Mouse (Mus musculus): ENCODE data around the gene Aar2. TPM values are rescaled to one million over a fixed set of nuclear protein-coding genes. Genes with fewer than 3 reads are reported as not detected.
A peak's percentile ranks its signal among the peaks of the same experiment; 100 is the strongest.
"Not testable (repeated sequence)": the region's sequence is repeated elsewhere in the genome, so short reads cannot be mapped to it uniquely, and the experiment has no call there.

Gene Aar2
- total RNA-seq (2021), result 10 to 100 TPM; 33.3 to 34.5 TPM
- long read RNA-seq, experiment 1, transcript Aar2-201 (4 exons, 3,427 nt), result major isoform, 75 of 86 reads
- long read RNA-seq, experiment 1, partial matches to known transcripts, result 8 of 86 reads
- long read RNA-seq, experiment 1, other reads (novel, unspliced or antisense), result 2 of 86 reads
- long read RNA-seq, experiment 2, transcript Aar2-201 (4 exons, 3,427 nt), result major isoform, 39 of 46 reads
- long read RNA-seq, experiment 2, partial matches to known transcripts, result 6 of 46 reads
- long read RNA-seq, experiment 2, other reads (novel, unspliced or antisense), result 1 of 46 reads

- peak; percentile 62 to 85 for DNase-seq (ENCODE audit: low spot score in 2 of 2)
- intact Hi-C loops (cut with DNase I), result loop anchor here (10.0 kb wide), 1 partner anchor 307 kb away; the partner anchor contains the start of gene 4930518I15Rik
These were observed at the start of gene Aar2 for GRCm38 (mm10) chr2:156547123-156547891. Gene Aar2 (plus strand): TSS chr2:156547584.

- peak; percentile 72 to 73 for DNase-seq (ENCODE audit: low spot score in 2 of 2)
- intact Hi-C loops (cut with DNase I), result no loop called here
These were observed 49.5 kb upstream of the Aar2 start for GRCm38 (mm10) chr2:156497915-156498314.

- no peak for DNase-seq (ENCODE audit: low spot score in 2 of 2)
- intact Hi-C loops (cut with DNase I), result no loop called here
These were observed 46.4 kb upstream of the Aar2 start for GRCm38 (mm10) chr2:156501025-156501424.

GRCm38 (mm10) chr2:156505533-156505932, 41.9 kb upstream of the Aar2 start:
- intact Hi-C loops (cut with DNase I), result no loop called here
- DNase-seq (ENCODE audit: low spot score in 2 of 2), result no peak

- intact Hi-C loops (cut with DNase I), result no loop called here
- no peak for DNase-seq (ENCODE audit: low spot score in 2 of 2)
These were observed 35.4 kb upstream of the Aar2 start for GRCm38 (mm10) chr2:156512028-156512427.

GRCm38 (mm10) chr2:156512561-156512960, 34.8 kb upstream of the Aar2 start:
- intact Hi-C loops (cut with DNase I), result no loop called here
- no peak for DNase-seq (ENCODE audit: low spot score in 2 of 2)

- no peak for DNase-seq (ENCODE audit: low spot score in 2 of 2)
- intact Hi-C loops (cut with DNase I), result loop anchor here (5.0 kb wide), 1 partner anchor 138 kb away; no protein-coding TSS in a partner anchor
These were observed 32.3 kb upstream of the Aar2 start for GRCm38 (mm10) chr2:156515102-156515501.

GRCm38 (mm10) chr2:156515565-156516185, 31.7 kb upstream of the Aar2 start:
- DNase-seq (ENCODE audit: low spot score in 2 of 2), result peak; percentile 88
- intact Hi-C loops (cut with DNase I), result loop anchor here (5.0 kb wide), 1 partner anchor 138 kb away; no protein-coding TSS in a partner anchor

GRCm38 (mm10) chr2:156516678-156517077, 30.7 kb upstream of the Aar2 start:
- intact Hi-C loops (cut with DNase I), result loop anchor here (5.0 kb wide), 1 partner anchor 139 kb away; no protein-coding TSS in a partner anchor
- not testable (repeated sequence) for DNase-seq (ENCODE audit: low spot score in 2 of 2)

GRCm38 (mm10) chr2:156518306-156518705, 29.1 kb upstream of the Aar2 start:
- intact Hi-C loops (cut with DNase I), result loop anchor here (5.0 kb wide), 1 partner anchor 141 kb away; no protein-coding TSS in a partner anchor

GRCm38 (mm10) chr2:156519584-156519983, 27.8 kb upstream of the Aar2 start:
- intact Hi-C loops (cut with DNase I), result loop anchor here (5.0 kb wide), 1 partner anchor 142 kb away; no protein-coding TSS in a partner anchor

More at GRCm38 (mm10) chr2:156518306-156518705, 29.1 kb upstream of the Aar2 start:
- no peak for DNase-seq (ENCODE audit: low spot score in 2 of 2)

GRCm38 (mm10) chr2:156522994-156523393, 24.4 kb upstream of the Aar2 start:
- intact Hi-C loops (cut with DNase I), result no loop called here
- DNase-seq (ENCODE audit: low spot score in 2 of 2), result no peak

More at GRCm38 (mm10) chr2:156519584-156519983, 27.8 kb upstream of the Aar2 start:
- DNase-seq (ENCODE audit: low spot score in 2 of 2), result no peak

- intact Hi-C loops (cut with DNase I), result no loop called here
- DNase-seq (ENCODE audit: low spot score in 2 of 2), result no peak
These were observed 23.3 kb upstream of the Aar2 start for GRCm38 (mm10) chr2:156524078-156524477.

GRCm38 (mm10) chr2:156529726-156530125, 17.7 kb upstream of the Aar2 start:
- DNase-seq (ENCODE audit: low spot score in 2 of 2), result peak in 1 of 2 experiments; percentile 34
- intact Hi-C loops (cut with DNase I), result loop anchor here (2.0 kb wide), 1 partner anchor 175 kb away; no protein-coding TSS in a partner anchor

GRCm38 (mm10) chr2:156533160-156533559, 14.2 kb upstream of the Aar2 start:
- DNase-seq (ENCODE audit: low spot score in 2 of 2), result no peak
- intact Hi-C loops (cut with DNase I), result no loop called here

- intact Hi-C loops (cut with DNase I), result no loop called here
- DNase-seq (ENCODE audit: low spot score in 2 of 2), result no peak
These were observed 8.4 kb upstream of the Aar2 start for GRCm38 (mm10) chr2:156538817-156539555.

- intact Hi-C loops (cut with DNase I), result loop anchor here (10.0 kb wide), 1 partner anchor 314 kb away; the partner anchor contains the start of gene 4930518I15Rik
- no peak for DNase-seq (ENCODE audit: low spot score in 2 of 2)
These were observed 6.4 kb upstream of the Aar2 start for GRCm38 (mm10) chr2:156540991-156541390.

- intact Hi-C loops (cut with DNase I), result loop anchor here (10.0 kb wide), 1 partner anchor 312 kb away; the partner anchor contains the start of gene 4930518I15Rik
- no peak for DNase-seq (ENCODE audit: low spot score in 2 of 2)
These were observed 5.0 kb upstream of the Aar2 start for GRCm38 (mm10) chr2:156542410-156542809.

- intact Hi-C loops (cut with DNase I), result loop anchor here (10.0 kb wide), 1 partner anchor 311 kb away; the partner anchor contains the start of gene 4930518I15Rik
- no peak for DNase-seq (ENCODE audit: low spot score in 2 of 2)
These were observed 3.6 kb upstream of the Aar2 start for GRCm38 (mm10) chr2:156543804-156544203.
